Mouse (Mus musculus) olfactory bulb, adult 2 months (tissue): Measurements from ENCODE around the gene Asic2.

ENCODE experiments used
- CTCF ChIP-seq: fragments of 200-500 bp; IDR thresholded peaks from 2 replicates; pipeline ENCODE4 v1.5.1; 2012; ENCODE audit warnings: low read depth, mild to moderate bottlenecking, low read length, moderate library complexity; ENCODE audit not compliant: insufficient read depth
- POLR2A ChIP-seq: fragments of 200-500 bp; IDR thresholded peaks from 2 replicates; pipeline ENCODE4 v1.6.1; 2012; ENCODE audit warnings: mild to moderate bottlenecking, low read depth, low read length, moderate library complexity; ENCODE audit not compliant: insufficient read depth

GRCm38 (mm10) chr11:80900555-80900954, 1067.7 kb downstream of the Asic2 start:
- TF ChIP-seq POLR2A = no peak
- TF ChIP-seq CTCF = no peak
